Mouse (Mus musculus) lung, postnatal 0 days (tissue): Measurements from ENCODE around the gene Chst14.

Experiments used
- CTCF ChIP-seq: IDR thresholded peaks from 2 replicates; pipeline ENCODE4 v1.5.1; 2016; ENCODE audit warnings: antibody characterized with exemption, mild to moderate bottlenecking
- EP300 ChIP-seq: IDR thresholded peaks from 2 replicates; pipeline ENCODE4 v1.6.1; 2016; ENCODE audit warnings: antibody characterized with exemption, mild to moderate bottlenecking, control low read depth

DNA sequence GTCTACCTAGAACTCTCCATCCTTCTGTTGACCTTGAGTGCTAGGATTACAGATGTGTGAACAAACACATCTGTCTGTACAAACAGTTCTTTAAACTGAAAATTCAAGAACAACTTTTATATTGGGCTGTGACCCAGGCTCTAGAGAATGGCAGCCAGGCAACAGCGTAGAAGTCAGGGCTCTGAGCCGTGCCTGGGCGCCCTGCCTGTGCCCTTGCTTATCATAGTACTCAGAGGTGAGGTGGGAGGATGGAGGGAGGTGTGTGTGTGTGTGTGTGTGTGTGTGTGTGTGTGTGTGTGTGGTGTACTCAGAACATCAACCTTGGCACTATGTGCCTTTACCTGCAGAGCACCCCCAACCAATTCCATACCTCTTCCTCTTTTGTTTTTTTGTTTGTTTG, 18.5 kb upstream of the Chst14 start:
- TF ChIP-seq CTCF, result no peak
- TF ChIP-seq EP300, result no peak
